Mouse (Mus musculus) neural tube, embryonic 12.5 days (tissue): ENCODE measurements at regions not wholly inside any gene's neighbourhood (a gene's known extent, or its start where the extent isn't known, plus 50 kb on each side); places are given as distances from the start of the nearest gene placed in this dataset.
A peak's percentile ranks its signal among the peaks of the same experiment; 100 is the strongest.
"Not testable (repeated sequence)": the region's sequence is repeated elsewhere in the genome, so short reads cannot be mapped to it uniquely, and the experiment has no call there.

ENCODE experiments used
- ATAC-seq: fragments of 200-750 bp; cut with Nextera tagmentation; 2 replicates; pipeline ENCODE4 v1.8.0; 2017; ENCODE audit warnings: low read depth, mild to moderate bottlenecking, moderate TSS enrichment, moderate library complexity; ENCODE audit not compliant: low FRiP score
- H3K27ac ChIP-seq: fragments of 300-500 bp; sonication (generic); 2 replicates; pipeline ENCODE4 v1.5.1; 2016
- H3K27me3 ChIP-seq: fragments of 300-500 bp; sonication (generic); replicated peaks from 2 replicates; pipeline ENCODE4 v1.6.1; 2016; ENCODE audit warnings: mild to moderate bottlenecking
- H3K36me3 ChIP-seq: fragments of 300-500 bp; sonication (generic); 2 replicates; pipeline ENCODE4 v1.6.1; 2016; ENCODE audit warnings: mild to moderate bottlenecking
- H3K4me1 ChIP-seq: fragments of 300-500 bp; sonication (generic); 2 replicates; pipeline ENCODE4 v1.6.1; 2016
- H3K4me2 ChIP-seq: fragments of 300-500 bp; sonication (generic); replicated peaks from 2 replicates; pipeline ENCODE4 v1.6.1; 2016; ENCODE audit warnings: mild to moderate bottlenecking
- H3K4me3 ChIP-seq: fragments of 300-500 bp; sonication (generic); 2 replicates; pipeline ENCODE4 v1.5.1; 2016
- H3K9ac ChIP-seq: fragments of 300-500 bp; sonication (generic); 2 replicates; pipeline ENCODE4 v1.6.1; 2016; ENCODE audit warnings: mild to moderate bottlenecking
- H3K9me3 ChIP-seq: fragments of 300-500 bp; sonication (generic); 2 replicates; pipeline ENCODE4 v1.6.1; 2016; ENCODE audit warnings: mild to moderate bottlenecking
- WGBS: fragments of 180-500 bp; shearing (Covaris S2); methylation state at CpG from one replicate; pipeline ENCODE4 v1.1.7; 2016; 5-methylcytosine and 5-hydroxymethylcytosine counted together

DNA sequence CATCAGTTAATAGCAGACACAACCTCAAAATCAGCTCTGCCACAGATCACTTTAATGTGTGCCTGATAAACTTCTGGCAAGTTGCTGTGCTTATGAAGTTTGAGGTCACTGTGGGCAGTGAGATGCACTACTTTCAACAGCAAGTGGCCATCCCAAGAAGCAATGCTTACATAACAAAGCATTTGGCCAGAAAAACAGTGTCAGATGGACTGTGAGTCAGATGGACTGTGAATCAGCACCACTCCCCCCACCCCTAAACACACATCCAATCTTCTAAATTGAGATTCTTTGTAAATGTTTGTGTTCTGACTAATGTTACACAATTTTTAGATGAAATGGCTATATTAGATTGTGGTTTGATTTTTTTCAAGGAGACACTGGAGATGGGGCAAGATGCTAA, 550.7 kb downstream of the Nxph1 start:
- H3K9me3 ChIP-seq = no peaks in the 10 kb centered on the region
- no peak overlapping the region for H3K4me3 ChIP-seq
- no peaks in the 10 kb centered on the region for H3K36me3 ChIP-seq
- H3K27ac ChIP-seq = no peak overlapping the region
- no peaks in the 10 kb centered on the region for H3K27me3 ChIP-seq
- no peak overlapping the region for H3K9ac ChIP-seq
- H3K4me1 ChIP-seq = no peaks in the 10 kb centered on the region
- H3K4me2 ChIP-seq = no peak overlapping the region
- ATAC-seq = no peak

DNA sequence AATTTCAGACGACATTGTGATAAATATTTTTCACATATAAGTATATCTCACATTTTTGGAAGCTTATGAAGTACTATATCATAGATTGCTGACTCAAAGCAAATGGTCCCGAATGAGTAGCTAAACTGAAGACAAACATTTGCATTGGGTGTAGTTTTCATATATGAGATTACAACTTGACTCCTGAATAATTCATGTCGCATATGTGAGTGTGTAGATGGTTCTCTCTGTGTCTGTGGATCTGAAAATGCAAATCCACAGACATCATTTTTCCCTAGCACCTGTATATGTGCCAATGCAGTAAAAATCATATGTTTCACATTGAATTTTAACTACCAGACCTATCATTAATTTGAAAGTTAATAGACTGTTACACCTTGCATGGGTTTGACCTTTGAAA, 586.2 kb downstream of the Nxph1 start:
- Histone ChIP-seq H3K27me3 (no peaks in the 10 kb centered on the region), H3K36me3 (no peaks in the 10 kb centered on the region), H3K9ac (no peak overlapping the region), H3K27ac (no peak overlapping the region), H3K4me3 (no peak overlapping the region), H3K4me1 (no peaks in the 10 kb centered on the region), H3K4me2 (no peak overlapping the region), H3K9me3 (no peaks in the 10 kb centered on the region)
- ATAC-seq = 0 out of 2 replicates have a peak, but pooled peaks have one; percentile 33
- WGBS = 81% methylated on average over 3 of the region's 3 CpGs

DNA sequence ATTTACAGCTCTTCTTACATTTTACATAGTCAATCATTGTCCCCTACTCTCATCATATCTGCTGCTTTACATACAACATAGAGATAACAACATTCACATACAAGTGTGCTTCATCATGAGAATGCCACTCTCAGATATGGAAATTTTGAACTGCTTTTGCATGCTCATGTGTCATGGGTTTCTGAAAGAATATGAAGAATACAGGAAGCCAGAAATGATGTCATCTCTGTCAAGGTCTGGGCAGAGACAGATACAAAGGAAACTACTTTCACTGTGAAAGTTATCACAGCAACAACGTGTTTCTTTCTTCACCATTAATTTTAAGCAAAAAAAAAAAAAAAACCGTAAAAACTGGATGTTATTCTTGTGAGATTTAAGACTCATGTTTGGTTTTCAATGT, 590.5 kb downstream of the Nxph1 start:
- H3K9ac ChIP-seq = no peak overlapping the region
- H3K27ac ChIP-seq = no peak overlapping the region
- H3K4me3 ChIP-seq = no peak overlapping the region
- WGBS = 69% methylated on average over 2 of the region's 2 CpGs
- no peaks in the 10 kb centered on the region for H3K4me1 ChIP-seq
- no peaks in the 10 kb centered on the region for H3K27me3 ChIP-seq
- no peak for ATAC-seq
- H3K36me3 ChIP-seq = no peaks in the 10 kb centered on the region
- H3K4me2 ChIP-seq = no peak overlapping the region
- H3K9me3 ChIP-seq = no peaks in the 10 kb centered on the region

DNA sequence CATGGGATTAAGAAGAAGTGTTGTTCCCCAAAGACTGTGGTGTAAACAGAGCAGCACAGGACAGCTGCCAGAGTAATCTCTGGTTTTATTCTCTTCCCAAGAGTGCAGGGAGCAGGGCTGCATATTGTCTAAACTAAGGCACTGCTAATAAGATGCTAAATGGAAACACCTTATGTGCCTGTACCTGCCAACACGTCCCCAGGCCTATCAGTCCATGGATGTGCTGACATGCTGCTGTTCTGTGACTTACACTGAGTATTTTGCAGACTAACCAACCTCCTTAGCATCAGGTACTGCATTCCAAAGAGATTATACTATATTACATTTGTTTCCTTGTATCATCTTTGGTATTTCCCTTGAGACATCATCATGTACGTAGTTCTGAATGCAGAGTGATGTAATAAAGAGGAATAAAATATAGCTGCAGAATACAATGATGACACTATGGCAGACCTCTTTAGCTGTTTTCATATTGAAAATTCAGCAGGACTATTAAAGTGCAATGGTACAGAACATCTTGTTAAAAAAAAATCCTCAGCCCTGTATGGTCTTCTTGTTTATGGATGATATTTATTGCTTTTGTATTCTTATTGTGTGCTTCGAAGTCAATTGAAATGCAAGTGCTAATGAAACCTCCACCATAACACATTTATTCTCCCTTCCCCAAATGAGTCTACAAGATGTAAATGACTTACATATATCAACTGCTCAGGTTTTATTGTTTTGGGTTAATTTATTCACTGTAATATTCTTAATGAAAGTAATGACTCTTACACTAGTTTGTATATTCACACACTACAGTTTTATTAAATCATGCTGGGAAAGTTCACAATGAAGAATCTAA, 602.1 kb downstream of the Nxph1 start:
- Histone ChIP-seq H3K9ac (no peak overlapping the region), H3K27ac (no peak overlapping the region), H3K9me3 (no peaks in the 10 kb centered on the region), H3K4me1 (no peaks in the 10 kb centered on the region), H3K4me3 (no peak overlapping the region), H3K27me3 (no peaks in the 10 kb centered on the region), H3K36me3 (no peaks in the 10 kb centered on the region), H3K4me2 (no peak overlapping the region)
- peak; percentile 59 for ATAC-seq
- 58% methylated on average over 3 of the region's 3 CpGs for WGBS

DNA sequence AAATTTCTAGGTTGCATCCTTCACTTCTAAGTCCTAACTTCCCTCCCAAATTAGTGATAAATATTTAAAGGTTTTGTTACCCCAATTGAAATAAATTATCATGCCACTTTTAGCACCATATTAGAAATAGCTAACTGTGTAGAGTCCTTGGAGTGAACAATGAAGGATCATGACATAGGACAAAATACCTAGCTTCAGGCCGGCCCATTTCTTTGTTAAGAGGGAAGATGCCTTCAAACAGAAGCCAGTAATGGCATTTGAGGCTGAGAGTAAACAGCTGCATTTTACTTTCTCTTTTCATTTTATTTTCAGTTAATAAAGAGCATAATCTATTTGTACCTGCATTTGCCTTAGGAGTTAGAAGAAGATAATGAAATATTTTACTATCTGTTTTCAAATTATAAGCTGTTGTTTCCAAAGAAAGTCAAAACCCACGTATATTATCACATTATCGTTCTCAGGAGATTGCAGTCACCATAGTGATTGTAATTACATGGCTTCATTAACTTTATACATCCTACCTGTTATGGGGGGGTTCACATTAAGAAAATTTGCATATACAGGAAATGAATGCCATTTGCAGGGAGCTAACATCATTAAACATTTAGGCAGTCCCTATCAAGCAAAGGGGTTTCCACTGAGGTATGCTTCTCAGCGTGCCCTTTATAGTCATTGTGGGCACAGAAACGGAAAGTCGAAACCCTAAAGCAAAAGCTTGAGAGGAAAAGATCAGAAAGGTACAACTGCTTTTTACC, 615.2 kb downstream of the Nxph1 start:
- no peaks in the 10 kb centered on the region for H3K36me3 ChIP-seq
- H3K9ac ChIP-seq = no peak overlapping the region
- no peak overlapping the region for H3K27ac ChIP-seq
- peak; percentile 61; the same call in 1 of the 2 replicates for ATAC-seq
- no peak overlapping the region for H3K4me3 ChIP-seq
- 76% methylated on average over 6 of the region's 6 CpGs for WGBS
- no peak overlapping the region for H3K4me2 ChIP-seq
- H3K4me1 ChIP-seq = no peaks in the 10 kb centered on the region
- no peaks in the 10 kb centered on the region for H3K9me3 ChIP-seq
- H3K27me3 ChIP-seq = no peaks in the 10 kb centered on the region

- Histone ChIP-seq H3K36me3 (no peaks in the 10 kb centered on the region), H3K4me2 (no peak overlapping the region), H3K4me1 (no peaks in the 10 kb centered on the region), H3K27me3 (no peaks in the 10 kb centered on the region), H3K9ac (no peak overlapping the region), H3K9me3 (no peaks in the 10 kb centered on the region), H3K4me3 (no peak overlapping the region), H3K27ac (no peak overlapping the region)
- ATAC-seq = no peak
- WGBS = 75% methylated on average over 4 of the region's 4 CpGs
Measured at GRCm38 (mm10) chr6:9571787-9572186, 623.6 kb downstream of the Nxph1 start.

- Histone ChIP-seq H3K4me2 (no peak overlapping the region), H3K36me3 (no peaks in the 10 kb centered on the region), H3K9me3 (no peaks in the 10 kb centered on the region), H3K9ac (no peak overlapping the region), H3K4me1 (no peaks in the 10 kb centered on the region), H3K27me3 (no peaks in the 10 kb centered on the region), H3K4me3 (no peak overlapping the region), H3K27ac (no peak overlapping the region)
- WGBS = 82% methylated on average over 1 of the region's 1 CpGs
- ATAC-seq = no peak
Measured at GRCm38 (mm10) chr6:9593391-9593790, 645.2 kb downstream of the Nxph1 start.

GRCm38 (mm10) chr6:9599418-9599817, 651.2 kb downstream of the Nxph1 start:
- no peak for ATAC-seq
- H3K36me3 ChIP-seq = no peaks in the 10 kb centered on the region
- no peak overlapping the region for H3K4me3 ChIP-seq
- H3K4me2 ChIP-seq = no peak overlapping the region
- no peak overlapping the region for H3K27ac ChIP-seq
- H3K4me1 ChIP-seq = no peaks in the 10 kb centered on the region
- H3K9ac ChIP-seq = no peak overlapping the region
- WGBS = 86% methylated on average over 3 of the region's 3 CpGs
- H3K9me3 ChIP-seq = peaks cover 4% of the 10 kb centered on the region; the same call in 1 of the 2 replicates
- H3K27me3 ChIP-seq = no peaks in the 10 kb centered on the region

- Histone ChIP-seq H3K4me3 (no peak overlapping the region), H3K4me1 (no peaks in the 10 kb centered on the region), H3K27ac (no peak overlapping the region), H3K4me2 (no peak overlapping the region), H3K27me3 (no peaks in the 10 kb centered on the region), H3K9me3 (0 out of 2 replicates have a peak, but pooled peaks cover 5% of the 10 kb centered on the region), H3K36me3 (no peaks in the 10 kb centered on the region), H3K9ac (no peak overlapping the region)
- no peak for ATAC-seq
- 60% methylated on average over 2 of the region's 2 CpGs for WGBS
Measured at GRCm38 (mm10) chr6:9633931-9634330, 685.7 kb downstream of the Nxph1 start.

GRCm38 (mm10) chr6:9643456-9643855, 695.2 kb downstream of the Nxph1 start:
- not testable (repeated sequence) for H3K9ac ChIP-seq, H3K4me3 ChIP-seq, H3K9me3 ChIP-seq, H3K36me3 ChIP-seq, H3K4me1 ChIP-seq, H3K27me3 ChIP-seq, ATAC-seq, H3K4me2 ChIP-seq, H3K27ac ChIP-seq
- 92% methylated on average over 2 of the region's 2 CpGs for WGBS

DNA sequence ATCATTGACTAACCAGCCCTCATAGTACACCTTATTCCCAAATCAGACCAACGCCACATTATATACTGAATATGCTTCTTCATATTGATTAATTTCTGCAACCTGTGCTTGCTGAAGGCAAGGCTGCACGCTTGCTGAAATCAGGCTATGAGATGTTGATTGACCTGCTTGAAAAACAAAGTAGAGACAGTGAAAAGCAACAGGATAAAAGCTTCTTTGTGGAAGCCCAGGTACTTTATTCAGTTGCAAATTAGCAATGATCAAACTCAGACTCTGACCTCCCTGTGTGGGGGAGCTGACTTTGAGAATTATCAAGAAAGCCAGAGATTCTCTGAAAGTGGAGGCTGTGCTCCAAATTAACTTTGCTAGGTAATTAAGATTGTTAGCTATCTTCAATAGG, 695.7 kb downstream of the Nxph1 start:
- not testable (repeated sequence) for H3K9me3 ChIP-seq, H3K27ac ChIP-seq, H3K9ac ChIP-seq, H3K4me2 ChIP-seq, ATAC-seq, H3K27me3 ChIP-seq, H3K4me1 ChIP-seq, H3K36me3 ChIP-seq, H3K4me3 ChIP-seq
- 83% methylated on average over 2 of the region's 2 CpGs for WGBS

DNA sequence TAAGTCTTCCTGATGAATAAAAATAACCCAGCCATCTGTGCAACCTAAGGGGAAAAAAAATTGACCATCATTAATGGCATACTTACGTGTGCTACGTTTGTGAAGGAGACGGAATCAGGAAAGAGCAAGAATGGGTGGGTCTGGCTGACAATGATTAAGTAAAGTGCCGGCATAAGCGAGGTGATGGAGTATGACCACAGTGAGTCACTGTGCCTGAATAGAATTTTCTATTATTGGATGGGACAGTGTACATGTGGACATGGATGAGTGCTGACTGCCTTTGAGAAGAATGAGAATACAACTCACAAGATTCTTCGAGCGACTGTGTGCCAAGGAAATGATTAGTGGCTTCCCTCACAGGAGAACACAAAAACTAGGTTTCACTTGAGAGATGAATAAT, 711.4 kb downstream of the Nxph1 start:
- WGBS = 85% methylated on average over 7 of the region's 7 CpGs
- no peaks in the 10 kb centered on the region for H3K36me3 ChIP-seq
- H3K4me1 ChIP-seq = no peaks in the 10 kb centered on the region
- no peak for ATAC-seq
- no peaks in the 10 kb centered on the region for H3K9me3 ChIP-seq
- H3K4me2 ChIP-seq = no peak overlapping the region
- no peak overlapping the region for H3K9ac ChIP-seq
- H3K27ac ChIP-seq = no peak overlapping the region
- no peak overlapping the region for H3K4me3 ChIP-seq
- H3K27me3 ChIP-seq = no peaks in the 10 kb centered on the region

GRCm38 (mm10) chr6:9685182-9685581, 737.0 kb downstream of the Nxph1 start:
- H3K9ac ChIP-seq = no peak overlapping the region
- no peak overlapping the region for H3K4me3 ChIP-seq
- no peaks in the 10 kb centered on the region for H3K9me3 ChIP-seq
- H3K36me3 ChIP-seq = no peaks in the 10 kb centered on the region
- no peaks in the 10 kb centered on the region for H3K27me3 ChIP-seq
- H3K4me2 ChIP-seq = no peak overlapping the region
- H3K4me1 ChIP-seq = no peaks in the 10 kb centered on the region
- no peak for ATAC-seq
- no peak overlapping the region for H3K27ac ChIP-seq
